Comparison of ENCODE assay signal across 11 mouse cellular contexts in the genomic region with DNA sequence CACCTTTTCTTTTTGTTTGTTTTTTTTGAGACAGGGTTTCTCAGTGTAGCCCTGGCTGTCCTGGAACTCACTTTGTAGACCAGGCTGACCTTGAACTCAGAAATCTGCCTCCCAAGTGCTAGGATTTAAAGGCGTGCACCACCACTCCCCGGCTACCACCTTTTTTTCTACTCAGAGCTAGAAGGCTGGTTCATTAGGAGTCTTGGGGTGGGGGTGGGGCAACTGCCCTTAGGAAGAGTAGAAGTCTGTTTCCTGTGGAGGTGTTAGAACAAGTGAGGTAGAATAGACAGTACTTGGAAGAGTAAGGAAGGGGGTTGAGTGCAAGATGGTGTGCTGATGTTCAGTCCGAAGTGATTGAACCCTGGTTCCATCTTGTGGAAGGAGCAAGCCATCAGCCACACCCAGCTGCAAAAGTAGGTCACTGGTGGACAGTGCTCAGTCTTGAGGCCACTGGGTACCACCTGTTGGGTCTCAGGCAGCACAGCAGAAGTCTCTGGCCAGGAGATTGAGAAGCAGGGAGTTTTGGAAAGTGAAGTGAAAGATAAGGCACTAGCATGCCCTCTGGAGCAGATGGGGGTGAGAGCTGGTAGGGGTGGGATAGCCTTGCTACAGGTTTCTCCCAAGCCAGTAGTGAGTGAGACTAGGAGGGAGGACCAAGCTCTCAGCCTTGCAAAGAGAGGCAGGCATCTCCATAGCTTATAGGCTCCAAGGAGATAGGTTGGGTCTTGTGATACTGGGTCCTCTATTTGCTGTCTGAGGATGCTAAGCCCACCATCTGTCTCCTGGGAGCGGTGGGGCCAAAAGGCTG. TPM values are rescaled to one million over a fixed set of nuclear protein-coding genes. Genes with fewer than 3 reads are reported as not detected.
DNase-seq lines count a peak whose midpoint lies in the region; ATAC-seq and TF ChIP-seq lines count a peak whose summit lies in the region.
"Had no signal": no experiment of that assay in that cellular context is flagged by ENCODE, and none has a peak within 500 bp of the region (broad histone marks: within the 10 kb centered on the region; RNA-seq: fewer than 3 reads in every experiment).

No protein-coding gene starts in this region.

- peak overlapping the region; percentile 97 for H3K27ac ChIP-seq in heart, embryonic 13.5 days (replicated peaks)
- H3K27ac ChIP-seq in ES-E14 (ENCODE audit: insufficient read depth, low read depth, low read length, poor library complexity, severe bottlenecking), result peak overlapping the region; percentile 97
- peak overlapping the region; percentile 86; the same call in 1 of the 2 replicates for H3K27ac ChIP-seq in kidney, embryonic 16.5 days (ENCODE audit: low read length)
- no peak overlapping the region for H3K27ac ChIP-seq in midbrain, embryonic 14.5 days (replicated peaks; ENCODE audit: low read depth, low read length)
- H3K27ac ChIP-seq: liver, embryonic 14.5 days; midbrain, embryonic 12.5 days had no signal

- H3K36me3 ChIP-seq in heart, embryonic 13.5 days, result peaks cover 26% of the 10 kb centered on the region
- H3K36me3 ChIP-seq in E14TG2a.4 (ENCODE audit: insufficient read depth, low read length) (peaks cover 52% of the 10 kb centered on the region), ES-E14 (ENCODE audit: control insufficient read depth, insufficient read depth, low read length, poor library complexity, severe bottlenecking) (peaks cover 35% of the 10 kb centered on the region)
- H3K36me3 ChIP-seq in kidney, embryonic 16.5 days (ENCODE audit: insufficient read depth, low read length), result peaks cover 25% of the 10 kb centered on the region
- peaks cover 29% of the 10 kb centered on the region for H3K36me3 ChIP-seq in midbrain, embryonic 14.5 days (ENCODE audit: control insufficient read depth, insufficient read depth, low read length)

- H3K4me1 ChIP-seq in heart, embryonic 13.5 days, result peaks cover 54% of the 10 kb centered on the region
- H3K4me1 ChIP-seq in E14TG2a.4 (replicated peaks; ENCODE audit: low read depth, low read length), result peaks cover 45% of the 10 kb centered on the region
- peaks cover 3 to 14% of the 10 kb centered on the region in 2 experiments for H3K4me1 ChIP-seq in ES-E14 (ENCODE audit: control insufficient read depth in 2 of 2, insufficient read depth in 2 of 2, low read length in 2 of 2, poor library complexity in 1 of 2)
- peaks cover 53% of the 10 kb centered on the region for H3K4me1 ChIP-seq in kidney, embryonic 16.5 days (ENCODE audit: insufficient read depth, low read length)
- peaks cover 17% of the 10 kb centered on the region for H3K4me1 ChIP-seq in midbrain, embryonic 14.5 days (ENCODE audit: control insufficient read depth, insufficient read depth, low read length)

- peak overlapping the region; percentile 98 for H3K9ac ChIP-seq in heart, embryonic 13.5 days
- H3K9ac ChIP-seq in ES-E14 (ENCODE audit: insufficient read depth, low read depth, low read length, poor library complexity, severe bottlenecking), result peak overlapping the region; percentile 9; the same call in 1 of the 2 replicates
- peak overlapping the region; percentile 20; the same call in 1 of the 2 replicates for H3K9ac ChIP-seq in kidney, embryonic 16.5 days (replicated peaks; ENCODE audit: low read length)
- H3K9ac ChIP-seq in midbrain, embryonic 14.5 days (replicated peaks; ENCODE audit: low read length), result no peak overlapping the region
- H3K9ac ChIP-seq: liver, embryonic 14.5 days; midbrain, embryonic 12.5 days had no signal

- no peak for TF ChIP-seq CTCF in E14TG2a.4 (conservative IDR thresholded peaks at IDR 0.05; ENCODE audit: low read length)

- in situ Hi-C loops in ES-E14 (cut with MboI; ENCODE audit: low sequenced_read_pairs in 2 of 2, unreplicated experiment in 2 of 2), result no loop called here

- no peaks in the 10 kb centered on the region for H3K27me3 ChIP-seq in heart, embryonic 13.5 days (replicated peaks)
- no peaks in the 10 kb centered on the region for H3K27me3 ChIP-seq in E14TG2a.4 (ENCODE audit: insufficient read depth, low read length)
- no peaks in the 10 kb centered on the region for H3K27me3 ChIP-seq in kidney, embryonic 16.5 days (ENCODE audit: insufficient read depth, low read length)
- H3K27me3 ChIP-seq in midbrain, embryonic 14.5 days (ENCODE audit: control insufficient read depth, insufficient read depth, low read length), result no peaks in the 10 kb centered on the region

- intact Hi-C loops in heart, postnatal 25 days (cut with DNase I), result no loop called here
- intact Hi-C loops in left cerebral cortex, postnatal 36 days (cut with DNase I), result no loop called here

- no peak for ATAC-seq in heart, embryonic 13.5 days (ENCODE audit: extremely low read depth, insufficient number of reproducible peaks, low FRiP score, low TSS enrichment)
- ATAC-seq in kidney, embryonic 16.5 days (ENCODE audit: low FRiP score, low TSS enrichment), result no peak
- ATAC-seq in midbrain, embryonic 14.5 days (ENCODE audit: low FRiP score, low TSS enrichment), result no peak

- no peaks in the 10 kb centered on the region for H3K9me3 ChIP-seq in heart, embryonic 13.5 days
- H3K9me3 ChIP-seq in E14TG2a.4 (ENCODE audit: low read length) (peaks cover 27% of the 10 kb centered on the region), ES-E14 (ENCODE audit: control insufficient read depth, insufficient read depth, low read depth, low read length) (no peaks in the 10 kb centered on the region)
- H3K9me3 ChIP-seq in kidney, embryonic 16.5 days (ENCODE audit: low read length), result no peaks in the 10 kb centered on the region
- no peaks in the 10 kb centered on the region for H3K9me3 ChIP-seq in midbrain, embryonic 14.5 days (ENCODE audit: control insufficient read depth, low read length)
- H3K9me3 ChIP-seq: midbrain, embryonic 12.5 days had no signal

- 54% methylated on average over 4 of the region's 4 CpGs for WGBS in heart, embryonic 13.5 days
- WGBS in kidney, embryonic 16.5 days, result 63% methylated on average over 4 of the region's 4 CpGs
- 87% methylated on average over 4 of the region's 4 CpGs for WGBS in midbrain, embryonic 14.5 days

- DNase-seq in heart, postnatal 25 days (ENCODE audit: low spot score), result no peak
- DNase-seq in ES-E14 (ENCODE audit: low read depth, low spot score), result no peak
- DNase-seq in midbrain, embryonic 14.5 days, result no peak
- DNase-seq in left cerebral cortex, postnatal 36 days (ENCODE audit: low spot score in 2 of 2), result no peak
- DNase-seq in gastrocnemius, postnatal 10 days, result no peak

- H3K4me3 ChIP-seq in heart, embryonic 13.5 days, result 0 out of 2 replicates have a peak overlapping the region, but pooled peaks have one; percentile 96
- H3K4me3 ChIP-seq in E14TG2a.4 (replicated peaks; ENCODE audit: low read length) (peak overlapping the region; percentile 95), ES-E14 (ENCODE audit: insufficient read depth in 1 of 2, low read depth in 1 of 2, low read length in 2 of 2, poor library complexity in 1 of 2, severe bottlenecking in 1 of 2) (peak overlapping the region; percentile 90 to 92)
- H3K4me3 ChIP-seq in kidney, embryonic 16.5 days (ENCODE audit: low read length), result no peak overlapping the region
- no peak overlapping the region for H3K4me3 ChIP-seq in midbrain, embryonic 14.5 days (replicated peaks; ENCODE audit: low read depth, low read length)
- H3K4me3 ChIP-seq: erythroblast, embryonic 14.5 days; midbrain, embryonic 12.5 days had no signal

- peak overlapping the region; percentile 94 for H3K4me2 ChIP-seq in heart, embryonic 13.5 days
- H3K4me2 ChIP-seq in kidney, embryonic 16.5 days (replicated peaks; ENCODE audit: low read depth, low read length), result peak overlapping the region; percentile 90; the same call in 1 of the 2 replicates
- H3K4me2 ChIP-seq in midbrain, embryonic 14.5 days (ENCODE audit: low read length), result no peak overlapping the region
- H3K4me2 ChIP-seq: midbrain, embryonic 12.5 days had no signal

TF ChIP-seq in ES-E14, 5 proteins besides CTCF, POLR2A, EP300 and RAD21:
- TF ChIP-seq ZNF384 (IDR thresholded peaks at IDR 0.05; ENCODE audit: low read depth, low read length), result peak; percentile 63; the same call in 1 of the 2 replicates
- no peak for TF ChIP-seq MAFK (IDR thresholded peaks at IDR 0.05; ENCODE audit: insufficient read depth, low read depth, low read length)
- TF ChIP-seq HCFC1 (IDR thresholded peaks at IDR 0.05; ENCODE audit: borderline replicate concordance, insufficient read depth, low read length), result no peak

RNA-seq across cellular contexts. Expression of a gene that starts 4.1 kb away (rescaled TPM):
- polyA plus RNA-seq in heart, embryonic 13.5 days (2015; fragmentation: Nextera tagmentation; extraction: Ambion mirVana), result 51.8 and 57.0 TPM in 2 replicates
- total RNA-seq in heart, postnatal 25 days (2021), result 10 to 100 TPM; 86.8 to 98.2 TPM
- 159 and 169 TPM in 2 replicates for total RNA-seq in ES-E14 (2012; rRNA removed)
- 59.6 and 77.7 TPM in 2 replicates for polyA plus RNA-seq in kidney, embryonic 16.5 days (2015; fragmentation: Nextera tagmentation; extraction: Ambion mirVana)
- 49.1 and 53.2 TPM in 2 replicates for polyA plus RNA-seq in midbrain, embryonic 14.5 days (2014; fragmentation: Nextera tagmentation; extraction: Ambion mirVana)
- total RNA-seq in left cerebral cortex, postnatal 36 days (2021), result 10 to 100 TPM; 35.0 to 51.0 TPM
- total RNA-seq in gastrocnemius, postnatal 10 days (2021), result 10 to 100 TPM; 14.8 to 19.4 TPM

RNA-seq across cellular contexts. Expression of a gene that starts 46.6 kb away (rescaled TPM):
- polyA plus RNA-seq in heart, embryonic 13.5 days (2015; fragmentation: Nextera tagmentation; extraction: Ambion mirVana), result 54.1 and 63.7 TPM in 2 replicates
- 10 to 100 TPM; 24.7 to 27.3 TPM for total RNA-seq in heart, postnatal 25 days (2021)
- total RNA-seq in ES-E14 (2012; rRNA removed), result 324 and 328 TPM in 2 replicates
- polyA plus RNA-seq in kidney, embryonic 16.5 days (2015; fragmentation: Nextera tagmentation; extraction: Ambion mirVana), result 118 and 133 TPM in 2 replicates
- 49.6 and 53.8 TPM in 2 replicates for polyA plus RNA-seq in midbrain, embryonic 14.5 days (2014; fragmentation: Nextera tagmentation; extraction: Ambion mirVana)
- total RNA-seq in left cerebral cortex, postnatal 36 days (2021), result 10 to 100 TPM; 17.5 to 26.0 TPM
- total RNA-seq in gastrocnemius, postnatal 10 days (2021), result 10 to 100 TPM in 1 of 2 experiments, 1 to 10 TPM in 1; 9.4 to 13.6 TPM

RNA-seq across cellular contexts. Expression of a gene that starts 47.0 kb away (rescaled TPM):
- polyA plus RNA-seq in heart, embryonic 13.5 days (2015; fragmentation: Nextera tagmentation; extraction: Ambion mirVana), result 8.9 and 10.5 TPM in 2 replicates
- 10 to 100 TPM; 10.7 TPM for total RNA-seq in heart, postnatal 25 days (2021)
- total RNA-seq in ES-E14 (2012; rRNA removed), result 17.0 and 17.8 TPM in 2 replicates
- polyA plus RNA-seq in kidney, embryonic 16.5 days (2015; fragmentation: Nextera tagmentation; extraction: Ambion mirVana), result 15.7 and 16.9 TPM in 2 replicates
- 7.1 and 8.1 TPM in 2 replicates for polyA plus RNA-seq in midbrain, embryonic 14.5 days (2014; fragmentation: Nextera tagmentation; extraction: Ambion mirVana)
- 10 to 100 TPM; 12.8 to 15.7 TPM for total RNA-seq in left cerebral cortex, postnatal 36 days (2021)
- 1 to 10 TPM; 5.7 to 6.5 TPM for total RNA-seq in gastrocnemius, postnatal 10 days (2021)

Comparison
In these comparisons a context has a peak if more than half of its experiments do, and no peak if none do; other contexts are left out.
1. H3K4me3 ChIP-seq: peak in heart, embryonic 13.5 days (single experiment), E14TG2a.4 (single experiment) and ES-E14 (2 of 2); none in kidney, embryonic 16.5 days (single experiment) and midbrain, embryonic 14.5 days (single experiment).
2. RNA of a gene that starts 46.6 kb away (total RNA-seq): 324 to 328 TPM in ES-E14; 24.7 to 27.3 TPM in heart, postnatal 25 days, 17.5 to 26.0 TPM in left cerebral cortex, postnatal 36 days and 9.4 to 13.6 TPM in gastrocnemius, postnatal 10 days; every median in the first group is over 10 times any median in the second.